Mouse (Mus musculus): ENCODE data around the gene Arl6ip1. TPM values are rescaled to one million over a fixed set of nuclear protein-coding genes. Genes with fewer than 3 reads are reported as not detected.

Gene Arl6ip1
- total RNA-seq, 2 experiments from 2014 or later, result 82.2 to 103 TPM

DNA sequence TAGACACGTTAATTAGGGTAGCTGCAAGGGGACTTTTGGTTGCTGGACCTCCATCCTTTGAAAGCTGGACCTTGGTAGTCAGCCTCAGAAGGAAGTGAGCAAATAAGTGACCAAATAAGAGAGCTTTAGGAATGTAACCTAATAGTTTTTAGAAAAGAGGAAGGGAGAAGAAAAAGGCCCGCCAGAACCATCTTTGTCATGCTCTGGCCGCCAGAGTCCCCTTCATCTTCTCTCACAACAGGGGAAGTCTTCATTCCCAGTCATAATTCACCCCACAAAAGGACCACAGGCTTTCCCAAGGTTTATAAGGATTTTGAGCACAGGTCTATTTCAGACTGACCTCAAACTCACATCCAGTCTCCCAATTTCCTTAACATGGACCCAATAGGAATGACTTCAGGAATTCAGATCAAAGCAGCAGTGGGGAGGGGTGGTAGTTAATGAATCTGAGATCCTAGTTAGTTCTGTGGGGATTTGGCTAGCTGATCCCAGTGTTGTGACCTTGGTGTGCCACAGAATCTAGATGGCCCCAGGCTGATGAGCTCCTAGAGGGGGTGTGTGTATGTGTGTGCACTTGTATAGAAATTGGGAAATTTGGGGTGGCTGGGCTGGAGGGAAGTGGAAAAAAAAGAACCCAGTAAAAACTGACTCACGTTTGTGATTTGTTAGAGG is 11.8 kb downstream of the Arl6ip1 start:
- no peak for ATAC-seq (replicated peaks; ENCODE audit: low FRiP score, poor library complexity, severe bottlenecking)

DNA sequence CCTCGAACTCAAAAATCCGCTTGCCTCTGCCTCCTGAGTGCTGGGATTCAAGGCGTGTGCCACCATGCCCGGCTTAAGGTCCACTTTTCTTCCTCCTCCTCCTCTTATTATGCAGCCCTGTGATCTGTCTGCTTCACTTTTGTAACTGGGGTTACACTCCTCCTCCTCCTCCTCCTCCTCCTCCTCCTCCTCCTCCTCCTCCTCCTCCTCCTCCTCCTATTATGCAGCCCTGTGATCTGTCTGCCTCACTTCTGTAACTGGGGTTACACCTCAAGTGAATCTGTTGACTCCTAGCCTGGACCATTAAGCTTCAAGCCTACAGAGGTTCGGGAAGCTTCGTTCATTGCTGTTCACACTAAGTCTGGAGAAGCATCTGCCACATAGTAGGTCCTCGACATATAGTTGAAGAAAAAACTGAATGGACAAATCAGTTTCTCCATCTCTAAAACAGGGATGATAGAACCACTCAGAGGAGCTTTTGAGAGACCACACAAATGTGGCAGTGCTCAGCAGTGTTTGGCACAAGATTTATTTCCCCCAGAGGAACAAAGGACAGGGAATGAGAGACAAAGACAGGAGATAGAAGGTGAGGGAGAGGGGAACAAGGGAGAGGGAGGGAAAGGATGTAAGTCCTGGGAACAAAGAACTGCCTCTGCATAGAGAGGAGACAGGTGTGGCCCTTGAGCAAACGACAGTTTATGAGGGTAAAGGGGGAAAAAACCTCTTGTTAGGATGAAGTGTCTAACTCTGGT is 12.5 kb downstream of the Arl6ip1 start:
- ATAC-seq (replicated peaks; ENCODE audit: low FRiP score, poor library complexity, severe bottlenecking), result no peak

DNA sequence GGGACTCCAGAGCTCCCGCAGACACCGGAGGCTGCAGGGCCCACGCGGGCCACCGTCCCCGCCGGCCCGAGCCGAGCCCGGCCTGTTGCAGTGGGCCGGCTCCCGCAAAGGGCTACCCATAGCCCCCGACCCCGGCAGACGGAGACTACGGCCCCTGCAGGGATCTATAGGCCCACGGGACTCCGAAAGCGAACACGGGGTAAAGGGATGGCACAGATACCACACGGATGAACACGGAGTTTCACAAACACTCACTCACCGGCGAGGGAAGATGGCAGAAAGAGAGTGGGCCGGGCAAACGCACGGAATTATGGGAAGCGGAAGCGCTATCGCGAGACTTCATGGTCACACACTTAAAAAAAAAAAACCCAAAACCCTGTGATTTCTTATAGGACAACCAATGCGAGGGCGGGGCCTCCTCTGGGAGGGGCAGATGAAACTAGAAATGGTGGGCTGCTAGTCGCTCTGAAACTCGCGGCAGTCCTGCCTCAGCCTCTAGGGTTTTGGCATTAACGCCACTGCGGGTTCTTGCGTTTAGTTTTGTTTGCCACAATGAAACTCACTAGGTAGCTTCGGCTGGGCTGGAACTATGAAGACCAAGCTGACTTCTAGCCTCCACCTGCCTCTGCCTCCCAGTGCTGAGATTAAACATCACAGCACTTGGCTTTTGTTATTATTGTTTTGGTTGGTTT is 13.4 kb downstream of the Arl6ip1 start, which contains the start of gene Rps15a:
Rps15a (minus strand) TSS at position 312 of the 692 bp plus-strand sequence.
- peak; percentile 95 for ATAC-seq (replicated peaks; ENCODE audit: low FRiP score, poor library complexity, severe bottlenecking)

DNA sequence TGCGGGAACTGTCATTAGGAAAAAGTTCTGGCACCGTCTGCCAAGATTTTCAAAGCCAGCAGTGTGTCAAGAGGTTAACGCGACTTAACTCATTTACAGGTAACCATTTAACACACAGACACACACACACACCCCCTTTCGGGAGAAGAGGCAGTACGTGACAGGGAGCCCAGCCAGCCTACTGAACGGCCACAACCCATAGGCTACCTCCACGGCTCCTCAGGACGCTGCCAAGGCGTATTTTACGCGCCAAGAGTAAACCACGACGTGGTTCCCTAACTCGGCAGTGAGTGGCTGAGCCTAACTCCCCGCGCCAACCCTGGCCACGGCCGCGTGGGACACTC is 14.0 kb downstream of the Arl6ip1 start:
- ATAC-seq (replicated peaks; ENCODE audit: low FRiP score, poor library complexity, severe bottlenecking), result peak; percentile 38

DNA sequence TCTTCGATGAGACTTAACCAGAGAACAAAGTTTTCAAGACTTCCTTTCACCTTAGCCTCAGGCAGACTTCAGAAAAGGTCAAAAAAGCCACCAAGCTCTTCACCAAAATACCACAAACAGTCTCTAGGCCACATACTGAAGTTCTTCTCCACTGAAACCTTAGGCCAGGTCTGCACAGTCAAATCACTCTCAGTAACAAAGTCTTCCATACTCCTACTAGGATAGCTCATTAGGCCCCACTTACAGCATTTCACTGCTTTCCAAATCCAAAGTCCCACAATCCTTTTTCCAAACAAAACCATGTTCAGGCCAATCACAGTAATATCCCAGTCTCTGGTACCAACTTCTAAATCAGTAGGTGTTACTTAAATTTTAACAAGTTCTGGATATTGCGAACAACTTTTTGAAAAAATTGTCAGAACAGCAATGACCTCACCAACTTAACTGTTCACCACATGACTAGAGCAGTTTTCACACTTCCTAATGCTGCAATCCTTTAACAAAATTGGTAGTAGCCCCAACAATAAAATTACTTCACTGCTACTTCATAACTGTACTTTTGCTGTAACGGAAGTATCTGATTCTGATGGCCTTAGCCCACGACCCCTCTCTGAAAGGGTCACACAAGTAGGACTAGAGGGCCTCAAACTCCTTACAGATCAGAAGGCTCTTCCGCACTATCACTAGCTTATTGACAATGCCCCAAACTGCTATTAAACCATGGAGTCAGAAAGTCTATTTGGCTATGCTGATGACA is 15.7 kb downstream of the Arl6ip1 start:
- no peak for ATAC-seq (replicated peaks; ENCODE audit: low FRiP score, poor library complexity, severe bottlenecking)

DNA sequence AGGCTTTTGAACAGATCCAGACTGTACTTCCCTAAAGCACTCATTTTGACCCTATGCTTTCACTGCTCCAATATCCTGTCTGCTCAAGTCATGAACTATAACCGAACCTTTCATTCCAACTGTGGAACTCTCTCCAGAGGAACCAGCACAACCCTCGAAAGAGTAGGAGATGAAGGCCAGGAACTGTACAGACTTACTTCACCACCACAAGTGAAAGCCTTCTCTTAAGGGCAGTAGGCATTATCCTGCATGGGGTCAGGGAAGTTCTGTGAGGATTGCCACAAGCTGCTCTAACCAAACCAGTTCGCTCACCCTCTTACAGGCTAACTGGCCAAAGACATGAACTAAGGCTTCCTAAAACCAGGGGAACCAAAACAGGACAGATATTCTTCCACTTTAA is 18.3 kb downstream of the Arl6ip1 start:
- no peak for ATAC-seq (replicated peaks; ENCODE audit: low FRiP score, poor library complexity, severe bottlenecking)

DNA sequence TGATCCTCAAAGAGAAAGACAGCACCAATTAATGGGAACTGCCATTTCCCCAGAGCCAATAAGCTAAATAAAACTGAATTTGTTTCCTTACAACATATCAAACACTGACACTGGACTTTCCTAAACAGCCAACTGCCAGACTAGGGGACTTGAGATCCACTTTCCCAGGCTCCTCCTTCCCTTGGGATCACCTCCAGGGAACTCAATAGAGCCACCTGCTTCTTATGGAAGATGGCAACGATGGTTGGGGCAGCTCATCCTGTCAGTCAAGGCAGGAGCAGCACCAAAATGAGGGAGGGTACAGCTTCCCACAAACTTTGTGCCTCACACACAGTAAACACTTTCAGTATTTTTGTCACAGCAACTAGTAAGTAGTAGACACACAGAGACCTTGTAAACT is 21.8 kb downstream of the Arl6ip1 start:
- ATAC-seq (replicated peaks; ENCODE audit: low FRiP score, poor library complexity, severe bottlenecking), result no peak

DNA sequence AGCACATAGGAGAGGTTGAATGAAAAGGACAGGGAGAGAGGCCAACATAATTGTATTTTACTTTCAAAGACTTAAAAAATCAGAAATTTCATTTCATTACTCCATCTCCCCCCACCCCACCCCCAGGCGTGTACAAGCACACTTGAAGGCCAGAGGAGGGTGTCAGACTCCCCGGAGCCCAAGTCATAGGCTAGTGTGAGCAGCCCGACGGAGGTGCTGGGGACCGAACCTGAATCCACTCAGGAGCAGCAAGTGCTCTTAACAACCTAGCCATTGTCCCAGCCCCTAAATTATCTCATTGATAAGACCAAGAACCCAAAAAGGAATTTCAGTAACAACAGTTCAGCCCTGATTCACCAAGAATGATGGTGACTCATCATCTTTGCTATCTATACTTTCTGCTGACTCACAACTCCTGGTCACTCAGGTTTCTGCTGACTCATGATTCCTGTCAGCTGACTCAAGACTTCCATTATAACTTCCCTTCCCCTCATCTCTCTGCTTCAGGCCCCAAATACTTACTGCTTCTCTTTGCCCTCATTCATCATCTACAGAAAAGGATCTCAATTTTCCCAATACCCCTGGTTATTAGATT is 24.9 kb downstream of the Arl6ip1 start:
- ATAC-seq (replicated peaks; ENCODE audit: low FRiP score, poor library complexity, severe bottlenecking), result peak; percentile 82

DNA sequence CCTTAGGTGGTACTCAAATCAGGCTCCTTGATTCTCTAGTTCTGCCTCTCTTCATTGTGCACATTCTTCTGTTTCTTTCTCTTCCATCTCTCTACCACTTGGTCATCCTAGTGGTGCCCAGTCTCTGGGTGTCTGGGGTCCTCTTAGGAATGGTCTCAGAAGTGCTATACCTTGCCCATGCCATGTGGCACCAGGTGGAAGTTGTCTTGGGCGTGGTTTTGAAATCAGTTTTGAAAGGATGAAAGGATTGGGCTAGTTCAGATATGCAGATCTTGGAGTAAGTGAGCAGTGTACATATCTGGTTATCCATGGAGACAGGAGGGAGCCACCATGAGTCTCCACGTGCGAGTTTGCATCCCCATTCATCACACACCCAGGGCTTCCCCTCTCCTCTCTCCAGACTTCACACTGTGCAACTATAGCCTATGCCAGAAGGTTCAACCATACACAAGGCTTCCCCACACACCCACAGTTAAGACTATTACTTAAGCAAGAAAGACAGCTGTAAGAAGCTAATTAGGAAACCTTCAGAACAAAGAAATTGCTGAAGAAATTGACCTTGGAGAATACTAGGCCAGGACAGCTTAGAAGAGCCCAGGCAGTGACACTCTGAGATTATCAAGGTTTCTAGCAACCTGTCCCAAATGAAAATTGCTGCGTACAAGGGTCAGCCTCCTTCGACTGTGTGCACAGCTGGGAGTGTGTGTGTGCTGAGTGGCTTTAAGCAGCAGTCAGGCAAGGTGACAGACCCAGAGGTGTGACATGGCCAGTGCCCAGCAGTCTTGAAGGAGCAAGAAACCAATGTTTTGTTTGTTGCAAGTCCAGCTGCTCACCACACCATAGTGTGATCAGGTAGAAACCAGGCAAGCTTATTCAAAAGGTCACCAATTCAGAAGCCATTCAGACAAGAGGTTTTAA is 25.7 kb downstream of the Arl6ip1 start:
- ATAC-seq (replicated peaks; ENCODE audit: low FRiP score, poor library complexity, severe bottlenecking), result no peak

DNA sequence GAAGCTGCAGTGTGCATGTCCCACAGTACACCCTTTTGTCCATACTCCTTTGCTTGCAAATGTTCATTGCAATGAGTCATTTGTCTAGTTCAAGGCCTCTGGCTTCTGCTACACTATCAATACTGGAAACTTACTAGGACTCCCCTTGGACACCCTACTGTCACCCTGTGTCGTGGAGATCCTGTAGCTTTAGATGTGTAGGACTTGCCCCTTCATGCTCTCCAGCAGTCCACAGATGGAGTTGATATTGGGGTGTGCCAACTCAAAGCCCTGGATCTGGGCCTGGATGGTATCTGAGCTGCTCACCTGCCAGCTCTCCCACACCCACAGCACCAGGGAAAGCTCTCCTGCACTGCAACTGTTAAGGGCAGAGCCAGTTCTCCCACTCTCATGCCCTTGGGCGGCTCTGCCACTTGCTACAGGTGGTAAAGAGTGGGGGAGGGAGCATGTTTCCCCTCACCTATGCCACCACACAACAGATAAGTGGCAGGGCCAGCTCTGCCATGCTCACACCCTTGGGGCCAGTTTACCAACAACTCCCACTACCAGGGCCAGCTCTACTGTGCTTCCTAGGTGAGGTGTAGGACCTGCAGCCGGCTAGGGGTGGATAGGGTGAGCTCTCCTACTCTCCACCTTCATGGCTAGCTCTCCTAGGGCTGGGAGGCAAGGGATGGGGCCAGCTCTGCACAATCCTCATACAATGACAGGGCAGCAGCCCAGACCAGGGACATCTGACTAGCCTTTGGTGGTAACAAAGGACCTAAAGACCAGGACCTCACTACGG is 26.6 kb downstream of the Arl6ip1 start:
- ATAC-seq (replicated peaks; ENCODE audit: low FRiP score, poor library complexity, severe bottlenecking), result no peak

DNA sequence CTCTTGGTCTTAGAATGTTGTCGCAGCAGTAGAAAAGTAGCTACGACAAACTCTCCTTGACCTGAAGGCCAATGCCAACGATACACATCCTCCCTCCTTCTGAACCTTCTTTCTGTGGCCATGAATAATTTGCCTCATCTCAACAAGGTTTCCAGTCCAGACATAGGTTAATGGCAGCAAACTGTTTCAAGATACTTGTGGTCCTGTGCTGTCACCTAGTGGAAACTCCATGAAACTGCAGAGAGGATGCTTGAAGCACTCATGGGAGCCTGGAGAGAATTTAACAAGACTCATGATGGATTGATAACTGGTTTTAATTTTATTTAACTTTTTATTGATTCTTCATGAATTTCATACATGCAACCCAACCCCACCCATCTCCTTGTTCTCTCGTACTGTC is 27.2 kb downstream of the Arl6ip1 start:
- peak; percentile 71 for ATAC-seq (replicated peaks; ENCODE audit: low FRiP score, poor library complexity, severe bottlenecking)

DNA sequence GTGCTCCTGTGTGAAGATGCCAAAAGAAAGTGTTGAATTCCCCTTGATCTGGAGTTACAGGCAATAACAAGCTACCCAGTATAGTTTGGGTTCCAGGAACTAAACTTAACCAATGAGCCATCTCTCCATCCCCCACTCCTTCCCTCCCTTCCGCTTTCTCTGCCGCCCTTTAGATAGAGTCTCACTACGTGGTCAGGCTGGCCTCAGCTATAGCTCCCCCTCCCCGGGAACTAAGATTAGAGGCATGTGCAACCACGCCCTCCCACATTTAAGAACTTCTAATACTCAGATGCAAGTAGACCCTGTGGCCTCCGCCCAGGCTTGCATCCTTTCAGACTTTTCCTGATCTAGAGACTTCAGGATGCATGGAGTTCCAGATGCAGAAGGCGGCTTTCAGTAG is 31.8 kb downstream of the Arl6ip1 start:
- ATAC-seq (replicated peaks; ENCODE audit: low FRiP score, poor library complexity, severe bottlenecking), result no peak

DNA sequence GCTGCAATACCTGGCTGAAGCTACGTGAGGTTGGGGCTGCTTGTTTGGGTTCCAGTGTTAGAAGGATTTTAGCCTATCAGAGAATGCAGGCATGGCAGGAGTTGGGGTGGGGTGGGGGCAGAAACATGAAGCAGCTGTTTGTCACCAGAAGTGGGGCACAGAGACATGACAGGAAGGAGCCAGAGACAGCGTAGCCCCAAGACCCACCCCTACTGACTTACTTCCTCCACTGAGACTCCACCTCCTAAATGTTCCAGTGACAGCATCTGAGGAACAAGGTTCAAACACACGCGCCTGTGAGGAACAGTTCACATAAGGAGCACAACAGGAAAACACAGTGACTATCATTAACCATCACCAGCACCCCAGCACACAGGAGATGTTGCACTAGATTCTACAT is 49.5 kb downstream of the Arl6ip1 start:
- no peak for ATAC-seq (replicated peaks; ENCODE audit: low FRiP score, poor library complexity, severe bottlenecking)

DNA sequence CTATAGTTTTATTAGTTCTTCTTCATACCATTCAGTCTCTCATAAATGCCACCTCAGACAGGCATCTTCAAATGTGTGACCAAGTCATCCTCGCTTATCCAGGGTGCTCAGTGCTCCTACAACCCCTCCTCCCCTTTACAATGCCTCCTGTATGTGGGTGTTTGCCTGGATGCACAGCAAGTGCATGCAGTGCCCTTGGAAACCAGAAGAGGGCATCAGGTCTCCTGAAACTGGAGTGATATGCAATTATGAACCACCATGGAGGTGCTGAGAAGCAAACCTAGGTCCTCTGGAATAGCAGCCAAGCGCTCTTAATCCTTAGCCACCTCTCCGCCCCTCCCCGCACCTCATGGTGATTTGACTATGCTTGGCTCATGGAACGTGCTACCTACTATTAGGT is 50.4 kb downstream of the Arl6ip1 start:
- ATAC-seq (replicated peaks; ENCODE audit: low FRiP score, poor library complexity, severe bottlenecking), result peak; percentile 52; the same call in 1 of the 2 replicates

All from erythroblast, adult 5-6 weeks (primary cell).